Mouse (Mus musculus) liver, embryonic 13.5 days (tissue): ENCODE measurements at regions not wholly inside any gene's neighbourhood (a gene's known extent, or its start where the extent isn't known, plus 50 kb on each side); places are given as distances from the start of the nearest gene placed in this dataset.
A peak's percentile ranks its signal among the peaks of the same experiment; 100 is the strongest.

Experiments used
- ATAC-seq: fragments of 200-750 bp; cut with Nextera tagmentation; 2 replicates; pipeline ENCODE4 v1.8.0; 2017; ENCODE audit warnings: low read depth, mild to moderate bottlenecking, moderate number of reproducible peaks, moderate library complexity
- DNase-seq: peaks from one replicate; pipeline ENCODE4 v3.0.0; 2022
- H3K27ac ChIP-seq: fragments of 300-500 bp; sonication (generic); 2 replicates; pipeline ENCODE4 v1.5.1; 2015; ENCODE audit warnings: moderate library complexity, mild to moderate bottlenecking, inconsistent platforms
- H3K27me3 ChIP-seq: fragments of 300-500 bp; sonication (generic); 2 replicates; pipeline ENCODE4 v1.6.1; 2015; ENCODE audit warnings: mild to moderate bottlenecking, inconsistent platforms
- H3K36me3 ChIP-seq: fragments of 300-500 bp; sonication (generic); 2 replicates; pipeline ENCODE4 v1.6.1; 2015; ENCODE audit warnings: mild to moderate bottlenecking, inconsistent platforms
- H3K4me1 ChIP-seq: fragments of 300-500 bp; sonication (generic); replicated peaks from 2 replicates; pipeline ENCODE4 v1.6.1; 2015; ENCODE audit warnings: inconsistent platforms
- H3K4me2 ChIP-seq: fragments of 300-500 bp; sonication (generic); 2 replicates; pipeline ENCODE4 v1.6.1; 2015; ENCODE audit warnings: inconsistent platforms, mild to moderate bottlenecking, moderate library complexity
- H3K4me3 ChIP-seq: fragments of 300-500 bp; sonication (generic); replicated peaks from 2 replicates; pipeline ENCODE4 v1.5.1; 2015; ENCODE audit warnings: mild to moderate bottlenecking, inconsistent platforms
- H3K9ac ChIP-seq: fragments of 300-500 bp; sonication (generic); 2 replicates; pipeline ENCODE4 v1.6.1; 2015; ENCODE audit warnings: mild to moderate bottlenecking, inconsistent platforms
- H3K9me3 ChIP-seq: fragments of 300-500 bp; sonication (generic); replicated peaks from 2 replicates; pipeline ENCODE4 v1.6.1; 2016; ENCODE audit warnings: inconsistent platforms
- WGBS: fragments of 180-500 bp; shearing (Covaris S2); methylation state at CpG from one replicate; pipeline ENCODE4 v1.1.7; 2015; ENCODE audit not compliant: insufficient replicate concordance; 5-methylcytosine and 5-hydroxymethylcytosine counted together

GRCm38 (mm10) chr15:63692491-63693295, 152.3 kb downstream of the Gsdmc2 start:
- no peaks in the 10 kb centered on the region for H3K36me3 ChIP-seq
- H3K27me3 ChIP-seq = no peaks in the 10 kb centered on the region
- no peak overlapping the region for H3K9ac ChIP-seq
- H3K4me1 ChIP-seq = peaks cover 19% of the 10 kb centered on the region
- DNase-seq = no peak
- no peak overlapping the region for H3K4me3 ChIP-seq
- no peak overlapping the region for H3K4me2 ChIP-seq
- 60% methylated on average over 9 of the region's 9 CpGs for WGBS
- no peak for ATAC-seq
- H3K9me3 ChIP-seq = no peaks in the 10 kb centered on the region
- no peak overlapping the region for H3K27ac ChIP-seq

GRCm38 (mm10) chr15:63689788-63690575, 155.0 kb downstream of the Gsdmc2 start:
- Histone ChIP-seq H3K9ac (no peak overlapping the region), H3K27ac (no peak overlapping the region), H3K9me3 (no peaks in the 10 kb centered on the region), H3K36me3 (no peaks in the 10 kb centered on the region), H3K4me3 (no peak overlapping the region), H3K27me3 (no peaks in the 10 kb centered on the region), H3K4me1 (peaks cover 25% of the 10 kb centered on the region), H3K4me2 (no peak overlapping the region)
- DNase-seq (no peak), ATAC-seq (no peak)
- WGBS = 65% methylated on average over 5 of the region's 5 CpGs

GRCm38 (mm10) chr15:63687852-63688251, 157.1 kb downstream of the Gsdmc2 start:
- H3K4me2 ChIP-seq = no peak overlapping the region
- no peak for DNase-seq
- no peak overlapping the region for H3K27ac ChIP-seq
- H3K9ac ChIP-seq = no peak overlapping the region
- H3K9me3 ChIP-seq = no peaks in the 10 kb centered on the region
- H3K36me3 ChIP-seq = no peaks in the 10 kb centered on the region
- H3K4me1 ChIP-seq = peaks cover 14% of the 10 kb centered on the region
- 75% methylated on average over 1 of the region's 1 CpGs for WGBS
- ATAC-seq = peak; percentile 69
- no peak overlapping the region for H3K4me3 ChIP-seq
- H3K27me3 ChIP-seq = no peaks in the 10 kb centered on the region

- 0 out of 2 replicates have a peak, but pooled peaks cover 10% of the 10 kb centered on the region for H3K4me1 ChIP-seq
- no peak for DNase-seq
Observed at GRCm38 (mm10) chr15:63686954-63687562, 157.9 kb downstream of the Gsdmc2 start.

GRCm38 (mm10) chr15:63679984-63680925, 164.7 kb downstream of the Gsdmc2 start:
- Histone ChIP-seq H3K36me3 (no peaks in the 10 kb centered on the region), H3K9me3 (no peaks in the 10 kb centered on the region), H3K4me3 (no peak overlapping the region), H3K4me2 (no peak overlapping the region), H3K4me1 (peaks cover 16% of the 10 kb centered on the region), H3K9ac (no peak overlapping the region), H3K27me3 (no peaks in the 10 kb centered on the region), H3K27ac (no peak overlapping the region)
- ATAC-seq (no peak), DNase-seq (no peak)
- WGBS = 49% methylated on average over 3 of the region's 3 CpGs

More at GRCm38 (mm10) chr15:63686954-63687562, 157.9 kb downstream of the Gsdmc2 start:
- Histone ChIP-seq H3K9ac (no peak overlapping the region), H3K4me2 (no peak overlapping the region), H3K27ac (no peak overlapping the region), H3K9me3 (no peaks in the 10 kb centered on the region), H3K36me3 (no peaks in the 10 kb centered on the region), H3K4me3 (no peak overlapping the region), H3K27me3 (no peaks in the 10 kb centered on the region)
- ATAC-seq = no peak
- WGBS = 69% methylated on average over 3 of the region's 3 CpGs

GRCm38 (mm10) chr15:63678921-63679320, 166.1 kb downstream of the Gsdmc2 start:
- ATAC-seq (no peak), DNase-seq (no peak)
- Histone ChIP-seq H3K27ac (no peak overlapping the region), H3K9ac (no peak overlapping the region), H3K4me1 (peaks cover 16% of the 10 kb centered on the region), H3K4me3 (no peak overlapping the region), H3K27me3 (no peaks in the 10 kb centered on the region), H3K4me2 (no peak overlapping the region), H3K36me3 (no peaks in the 10 kb centered on the region), H3K9me3 (no peaks in the 10 kb centered on the region)
- WGBS = 31% methylated on average over 5 of the region's 5 CpGs

- Histone ChIP-seq H3K4me2 (no peak overlapping the region), H3K27ac (no peak overlapping the region), H3K4me1 (peaks cover 16% of the 10 kb centered on the region), H3K9me3 (no peaks in the 10 kb centered on the region), H3K27me3 (no peaks in the 10 kb centered on the region), H3K9ac (no peak overlapping the region), H3K36me3 (no peaks in the 10 kb centered on the region), H3K4me3 (no peak overlapping the region)
- DNase-seq = no peak
- 75% methylated on average over 10 of the region's 10 CpGs for WGBS
- ATAC-seq = no peak
Observed at GRCm38 (mm10) chr15:63675491-63676036, 169.4 kb downstream of the Gsdmc2 start.

- Histone ChIP-seq H3K36me3 (no peaks in the 10 kb centered on the region), H3K4me1 (peaks cover 13% of the 10 kb centered on the region), H3K9me3 (no peaks in the 10 kb centered on the region), H3K27ac (no peak overlapping the region), H3K4me3 (no peak overlapping the region), H3K27me3 (no peaks in the 10 kb centered on the region), H3K9ac (no peak overlapping the region), H3K4me2 (no peak overlapping the region)
- WGBS = 86% methylated on average over 5 of the region's 5 CpGs
- no peak for DNase-seq
- no peak for ATAC-seq
Observed at GRCm38 (mm10) chr15:63674404-63674803, 170.6 kb downstream of the Gsdmc2 start.

- Histone ChIP-seq H3K27me3 (no peaks in the 10 kb centered on the region), H3K36me3 (no peaks in the 10 kb centered on the region), H3K9me3 (no peaks in the 10 kb centered on the region), H3K4me3 (no peak overlapping the region), H3K4me2 (no peak overlapping the region), H3K27ac (no peak overlapping the region), H3K4me1 (peaks cover 4% of the 10 kb centered on the region; the same call in 1 of the 2 replicates), H3K9ac (no peak overlapping the region)
- DNase-seq = no peak
- WGBS = 47% methylated on average over 11 of the region's 11 CpGs
- no peak for ATAC-seq
Observed at GRCm38 (mm10) chr15:63671081-63671480, 173.9 kb downstream of the Gsdmc2 start.

- Histone ChIP-seq H3K4me2 (no peak overlapping the region), H3K27me3 (no peaks in the 10 kb centered on the region), H3K36me3 (no peaks in the 10 kb centered on the region), H3K9ac (no peak overlapping the region), H3K4me3 (no peak overlapping the region), H3K9me3 (no peaks in the 10 kb centered on the region), H3K4me1 (peaks cover 4% of the 10 kb centered on the region; the same call in 1 of the 2 replicates), H3K27ac (no peak overlapping the region)
- ATAC-seq = no peak
- WGBS = 70% methylated on average over 1 of the region's 1 CpGs
- no peak for DNase-seq
Observed at GRCm38 (mm10) chr15:63670561-63670960, 174.4 kb downstream of the Gsdmc2 start.
